Mouse (Mus musculus) midbrain, embryonic 10.5 days (tissue): Measurements from ENCODE around the gene Alg1. TPM values are rescaled to one million over a fixed set of nuclear protein-coding genes. Genes with fewer than 3 reads are reported as not detected.

Experiments
- DNase-seq: peaks from one replicate; pipeline ENCODE4 v3.0.0-alpha.2; 2017; ENCODE audit warnings: low spot score
- H3K27ac ChIP-seq: fragments of 300-500 bp; sonication (generic); replicated peaks from 2 replicates; pipeline ENCODE4 v1.5.1; 2016; ENCODE audit warnings: mild to moderate bottlenecking
- H3K27me3 ChIP-seq: fragments of 300-500 bp; sonication (generic); 2 replicates; pipeline ENCODE4 v1.6.1; 2016; ENCODE audit warnings: low read depth, mild to moderate bottlenecking; ENCODE audit not compliant: poor library complexity, severe bottlenecking
- H3K36me3 ChIP-seq: fragments of 300-500 bp; sonication (generic); 2 replicates; pipeline ENCODE4 v1.6.1; 2016; ENCODE audit warnings: mild to moderate bottlenecking, moderate library complexity
- H3K4me1 ChIP-seq: fragments of 300-500 bp; sonication (generic); 2 replicates; pipeline ENCODE4 v1.6.1; 2016
- H3K4me3 ChIP-seq: fragments of 300-500 bp; sonication (generic); 2 replicates; pipeline ENCODE4 v1.5.1; 2016; ENCODE audit warnings: mild to moderate bottlenecking, moderate library complexity
- H3K9me3 ChIP-seq: fragments of 300-500 bp; sonication (generic); replicated peaks from 2 replicates; pipeline ENCODE4 v1.6.1; 2016; ENCODE audit warnings: mild to moderate bottlenecking
- WGBS: fragments of 180-500 bp; shearing (Covaris S2); methylation state at CpG from one replicate; pipeline ENCODE4 v1.1.7; 2016; 5-methylcytosine and 5-hydroxymethylcytosine counted together
- polyA plus RNA-seq: library from polyadenylated mRNA; unstranded; fragments of >200 nt; fragmentation: Nextera tagmentation; extraction: Ambion mirVana; gene quantifications from 2 replicates; pipeline ENCODE4 v1.2.1, GENCODE M21; 2016

The Alg1 gene
- polyA plus RNA-seq, 1 experiment from 2014 or later, result 25.0 TPM

DNA sequence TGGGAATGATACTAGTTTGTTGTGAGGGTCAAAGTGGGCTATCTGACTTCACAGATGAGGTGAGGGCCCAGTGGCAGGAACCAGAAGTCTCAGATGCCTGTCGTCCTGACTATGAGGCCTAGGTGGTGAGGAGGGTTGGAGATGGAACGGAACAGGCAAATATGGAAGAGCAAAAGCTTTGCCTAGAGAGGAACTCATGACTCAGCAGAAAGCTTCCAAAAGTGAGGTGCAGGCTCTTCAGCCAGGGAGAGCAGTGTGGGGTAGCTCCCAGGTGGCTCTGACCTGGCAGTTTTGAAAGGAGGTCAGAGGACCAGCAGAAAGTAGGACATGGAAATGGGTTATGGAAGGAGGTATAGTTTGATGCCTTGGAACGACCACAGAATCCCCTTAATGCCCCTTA is 17.5 kb downstream of the Alg1 start:
- peaks cover 56% of the 10 kb centered on the region for H3K36me3 ChIP-seq

DNA sequence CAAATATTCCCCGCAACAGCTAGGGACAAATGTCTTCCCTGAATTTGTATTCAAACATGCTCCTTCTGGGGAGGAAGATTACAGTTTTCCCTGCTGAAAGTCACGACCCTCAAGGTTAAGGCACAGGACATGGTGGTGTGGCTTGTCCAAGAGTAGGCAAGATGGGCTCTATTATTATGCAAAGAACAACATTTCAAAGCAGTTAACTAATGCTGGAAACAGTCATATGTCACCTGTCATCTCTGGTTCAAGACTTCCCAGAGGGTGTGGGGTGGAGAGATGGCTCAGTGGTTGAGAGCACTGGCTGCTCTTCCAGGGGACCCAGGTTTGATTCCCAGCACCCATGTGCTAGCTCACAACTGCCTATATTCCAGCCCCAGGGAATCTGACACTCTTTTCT is 18.8 kb downstream of the Alg1 start:
- peaks cover 44% of the 10 kb centered on the region for H3K36me3 ChIP-seq
- 92% methylated on average over 2 of the region's 2 CpGs for WGBS
- DNase-seq, result no peak
- peaks cover 30% of the 10 kb centered on the region for H3K4me1 ChIP-seq
- H3K4me3 ChIP-seq, result no peak overlapping the region
- no peaks in the 10 kb centered on the region for H3K27me3 ChIP-seq
- H3K27ac ChIP-seq, result no peak overlapping the region
- H3K9me3 ChIP-seq, result no peaks in the 10 kb centered on the region

More for the DNA sequence above, 17.5 kb downstream of the Alg1 start:
- peaks cover 24% of the 10 kb centered on the region for H3K4me1 ChIP-seq
- no peaks in the 10 kb centered on the region for H3K9me3 ChIP-seq
- no peaks in the 10 kb centered on the region for H3K27me3 ChIP-seq
- WGBS, result 82% methylated on average over 3 of the region's 3 CpGs
- no peak overlapping the region for H3K4me3 ChIP-seq
- no peak for DNase-seq
- no peak overlapping the region for H3K27ac ChIP-seq

DNA sequence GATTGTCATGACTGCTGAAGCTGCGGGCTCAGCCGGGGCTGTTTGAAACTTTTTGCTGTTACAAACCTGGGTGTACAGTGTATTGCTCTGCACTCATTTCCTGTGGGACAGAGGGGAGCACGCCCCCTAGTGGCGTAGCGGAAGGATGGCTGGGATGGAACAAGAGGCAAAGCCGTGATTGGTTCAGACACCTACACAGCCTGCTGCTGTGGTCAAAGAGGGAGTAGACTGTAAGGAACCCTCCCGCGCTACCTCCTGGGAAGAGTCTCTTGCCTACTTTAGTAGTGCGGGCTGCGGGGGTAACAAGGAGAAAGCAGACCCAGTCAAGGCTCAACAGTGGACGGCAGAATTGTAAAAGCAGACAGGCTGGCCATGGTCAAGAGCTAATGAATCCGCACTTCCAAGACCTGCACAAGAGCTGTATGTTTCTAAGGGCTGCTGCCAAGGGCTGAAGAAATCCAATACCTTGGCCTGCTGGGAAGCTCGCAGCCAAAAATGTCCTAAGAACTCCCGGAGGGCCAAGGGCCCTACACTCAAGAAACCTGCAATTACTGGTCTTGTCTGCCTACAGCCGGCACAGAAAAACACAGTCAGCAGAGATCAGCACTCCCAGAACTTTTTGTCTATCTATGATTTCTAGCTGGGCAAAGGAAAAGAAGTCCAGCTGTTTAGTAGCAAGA is 21.1 kb downstream of the Alg1 start:
- 6% methylated on average over 15 of the region's 15 CpGs for WGBS
- H3K9me3 ChIP-seq, result no peaks in the 10 kb centered on the region
- peaks cover 30% of the 10 kb centered on the region for H3K4me1 ChIP-seq
- H3K36me3 ChIP-seq, result peaks cover 22% of the 10 kb centered on the region
- peak overlapping the region; percentile 91 for H3K27ac ChIP-seq
- peak overlapping the region; percentile 75 for H3K4me3 ChIP-seq
- peak; percentile 84 for DNase-seq
- no peaks in the 10 kb centered on the region for H3K27me3 ChIP-seq

DNA sequence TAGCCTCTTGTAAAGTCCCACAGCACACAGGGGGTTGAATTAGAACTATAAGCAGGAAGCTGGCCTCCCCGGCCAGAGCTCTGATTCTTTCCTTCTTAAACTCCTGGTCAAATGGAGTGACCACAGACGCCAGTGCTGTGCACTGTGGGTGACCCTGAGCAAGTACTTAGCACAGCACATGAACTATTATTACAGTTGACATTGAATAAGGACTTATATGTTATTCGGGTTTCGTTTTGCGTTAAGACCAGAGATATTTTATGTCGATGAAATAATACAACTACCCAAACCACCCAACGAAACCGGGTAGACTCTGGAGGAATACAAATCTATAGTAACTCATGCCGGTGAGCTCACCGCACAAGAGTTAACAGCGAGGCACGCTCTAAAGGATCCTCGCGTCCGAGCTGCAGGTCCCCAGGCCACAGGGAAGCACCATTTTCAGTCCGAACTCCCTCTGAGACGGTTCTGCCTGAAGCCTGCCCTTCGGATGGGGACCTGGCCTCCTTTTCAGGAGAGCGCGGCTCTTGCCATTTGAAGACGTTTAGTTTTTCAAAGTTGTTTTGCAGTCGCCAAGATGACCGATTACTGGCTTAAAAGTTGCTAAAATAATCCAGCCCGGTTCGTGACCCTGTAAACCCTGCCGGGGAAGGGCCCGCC is 21.8 kb downstream of the Alg1 start:
- no peaks in the 10 kb centered on the region for H3K9me3 ChIP-seq
- peak; percentile 30 for DNase-seq
- peak overlapping the region; percentile 75 for H3K4me3 ChIP-seq
- whole genome bisulfite sequencing, result 3% methylated on average over 27 of the region's 27 CpGs
- peaks cover 15% of the 10 kb centered on the region for H3K36me3 ChIP-seq
- H3K4me1 ChIP-seq, result peaks cover 30% of the 10 kb centered on the region
- no peaks in the 10 kb centered on the region for H3K27me3 ChIP-seq
- peak overlapping the region; percentile 91 for H3K27ac ChIP-seq

DNA sequence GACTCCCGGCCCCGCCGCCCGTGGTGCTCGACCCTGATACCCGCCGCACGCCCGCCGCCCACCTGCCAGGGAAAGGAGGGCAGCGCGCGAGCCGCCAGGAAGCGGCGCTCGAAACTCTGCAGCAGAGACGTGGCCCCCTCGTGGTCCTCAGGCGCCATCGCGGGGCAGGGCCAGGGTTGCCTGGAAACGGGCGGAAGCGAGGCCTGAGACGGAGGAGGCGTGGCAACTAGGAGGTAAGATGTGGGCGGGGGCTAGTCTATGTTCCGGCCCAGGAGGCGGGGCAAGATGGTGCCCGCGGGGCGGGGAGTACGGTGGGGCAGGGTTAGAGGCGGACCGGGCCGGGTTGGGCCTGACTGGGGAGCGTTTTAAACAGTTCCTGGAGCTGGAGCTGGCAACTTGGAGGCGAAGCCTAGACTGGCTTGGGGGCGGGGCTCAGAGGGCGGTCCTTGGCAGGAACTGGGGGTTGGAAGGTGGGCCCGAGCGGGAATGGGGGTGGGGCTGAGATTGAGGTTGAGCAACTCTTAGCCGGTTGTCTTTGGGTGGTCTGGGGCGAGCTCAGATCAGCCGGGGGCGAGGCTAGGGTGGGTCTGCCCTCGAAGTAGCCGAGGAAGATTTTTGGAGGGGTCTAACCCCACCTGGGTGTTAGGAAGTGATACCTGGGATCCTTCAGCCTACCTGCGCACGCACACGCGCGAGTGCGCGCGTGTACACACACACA is 22.5 kb downstream of the Alg1 start, which contains the start of gene Eef2kmt:
Gene Eef2kmt (minus strand): TSS at position 205 of the 718 bp plus-strand sequence.
- Histone ChIP-seq H3K9me3 (no peaks in the 10 kb centered on the region), H3K27ac (peak within 1 kb of the TSS; percentile 91), H3K4me1 (peaks cover 30% of the 10 kb centered on the region), H3K27me3 (no peaks in the 10 kb centered on the region), H3K4me3 (peak within 1 kb of the TSS; percentile 75), H3K36me3 (peaks cover 12% of the 10 kb centered on the region; the same call in 1 of the 2 replicates)
- peak; percentile 99 for DNase-seq
- 2% methylated on average over 57 of the region's 57 CpGs for WGBS

DNA sequence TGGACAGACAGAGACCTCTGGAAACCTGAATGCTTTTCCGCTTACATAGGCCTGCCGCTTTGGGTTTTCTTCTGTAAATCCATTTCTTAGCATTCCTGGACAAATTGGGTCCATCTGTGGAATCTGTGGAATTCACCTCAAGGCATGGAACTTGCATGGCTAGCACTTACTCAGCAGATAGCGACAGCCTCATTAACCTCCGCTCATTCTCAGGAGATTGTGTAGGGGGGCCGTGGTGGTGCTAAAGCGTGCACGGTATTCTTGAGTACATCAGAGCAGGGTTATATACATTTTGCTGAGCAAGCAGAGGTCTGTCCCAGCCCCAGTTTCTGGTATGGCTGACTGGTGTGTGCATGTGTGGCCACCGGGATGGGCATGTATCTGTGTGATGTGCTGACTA is 29.7 kb downstream of the Alg1 start:
- no peaks in the 10 kb centered on the region for H3K27me3 ChIP-seq
- H3K4me3 ChIP-seq, result no peak overlapping the region
- H3K36me3 ChIP-seq, result no peaks in the 10 kb centered on the region
- DNase-seq, result no peak
- H3K9me3 ChIP-seq, result peaks cover 12% of the 10 kb centered on the region; the same call in 1 of the 2 replicates
- 75% methylated on average over 8 of the region's 8 CpGs for WGBS
- H3K27ac ChIP-seq, result no peak overlapping the region
- no peaks in the 10 kb centered on the region for H3K4me1 ChIP-seq

DNA sequence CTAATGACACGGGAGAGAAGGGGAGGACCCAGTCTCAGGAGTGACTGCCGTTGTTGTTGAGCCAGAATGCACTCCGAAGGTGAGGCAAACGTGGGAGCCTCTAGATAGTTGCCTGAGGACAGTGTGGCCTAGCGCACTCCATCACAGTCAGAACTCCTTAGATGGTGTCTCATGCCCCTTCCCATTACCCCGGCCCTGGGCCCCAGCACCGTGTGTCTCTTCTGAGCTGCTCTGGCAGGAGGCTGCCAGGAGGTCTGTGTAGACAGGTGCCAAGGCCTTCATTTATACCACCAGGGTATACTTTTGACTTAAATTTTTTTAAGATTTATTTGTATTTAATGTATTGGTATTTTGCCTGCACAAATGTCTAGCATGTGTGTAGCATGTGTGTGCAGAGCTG is 30.5 kb downstream of the Alg1 start:
- no peak overlapping the region for H3K4me3 ChIP-seq
- WGBS, result 87% methylated on average over 7 of the region's 7 CpGs
- H3K4me1 ChIP-seq, result no peaks in the 10 kb centered on the region
- no peaks in the 10 kb centered on the region for H3K27me3 ChIP-seq
- H3K36me3 ChIP-seq, result no peaks in the 10 kb centered on the region
- no peak for DNase-seq
- H3K9me3 ChIP-seq, result peaks cover 12% of the 10 kb centered on the region; the same call in 1 of the 2 replicates
- H3K27ac ChIP-seq, result no peak overlapping the region

DNA sequence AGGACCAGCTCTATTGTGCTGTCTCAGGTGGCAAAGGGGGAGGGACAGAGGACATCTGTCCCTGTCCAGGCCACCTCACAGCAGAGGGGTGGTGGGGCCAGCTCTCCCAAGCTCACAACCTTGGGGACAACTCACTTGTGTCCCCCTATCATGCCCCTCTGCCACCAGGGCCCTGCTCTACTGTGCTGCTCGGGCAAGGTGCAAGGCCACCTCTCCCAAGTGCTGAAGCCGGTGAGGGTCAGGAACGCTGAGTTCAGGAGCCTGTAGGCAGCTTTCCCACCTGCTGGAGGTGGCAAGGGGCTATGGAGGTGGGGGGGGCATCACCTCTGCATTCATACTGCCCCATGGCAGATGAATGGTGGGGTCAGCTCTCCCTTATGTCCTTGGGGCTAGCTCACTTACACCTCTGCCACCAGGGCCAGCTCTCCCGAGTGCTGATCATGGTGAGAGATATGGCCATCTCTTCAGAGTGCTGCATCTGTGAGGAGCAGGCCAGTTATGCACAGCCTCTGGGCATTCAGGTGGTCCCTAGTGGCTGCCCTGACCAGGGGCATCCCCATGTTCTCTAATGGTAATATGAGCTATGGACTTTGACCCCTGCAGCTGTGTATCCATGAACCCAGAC is 38.1 kb downstream of the Alg1 start:
- Histone ChIP-seq H3K4me3 (no peak overlapping the region), H3K27ac (no peak overlapping the region), H3K27me3 (no peaks in the 10 kb centered on the region), H3K36me3 (no peaks in the 10 kb centered on the region), H3K4me1 (no peaks in the 10 kb centered on the region), H3K9me3 (peaks cover 1% of the 10 kb centered on the region; the same call in 1 of the 2 replicates)
- no peak for DNase-seq
- WGBS, result 80% methylated on average over 4 of the region's 4 CpGs

DNA sequence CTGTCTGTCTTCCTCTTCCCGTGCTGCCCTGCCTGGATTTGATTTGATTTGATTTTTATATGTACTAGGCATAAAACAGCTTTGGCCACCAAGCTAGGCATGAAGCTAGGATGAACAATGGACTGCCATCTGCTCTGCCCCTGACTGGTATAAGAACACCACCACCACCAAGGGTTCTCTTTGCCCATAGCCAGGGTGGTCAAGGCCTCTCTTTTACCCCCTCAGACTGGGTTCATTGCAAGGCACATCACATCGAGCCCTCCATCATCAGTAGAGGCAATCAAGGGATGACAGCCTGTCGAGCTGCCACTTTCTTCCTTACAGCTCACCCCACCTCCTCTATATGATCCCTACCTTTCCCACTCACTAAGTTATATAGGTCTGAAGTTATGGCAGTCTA is 39.0 kb downstream of the Alg1 start:
- H3K9me3 ChIP-seq, result no peaks in the 10 kb centered on the region
- no peak overlapping the region for H3K4me3 ChIP-seq
- no peaks in the 10 kb centered on the region for H3K27me3 ChIP-seq
- DNase-seq, result no peak
- no peaks in the 10 kb centered on the region for H3K4me1 ChIP-seq
- 82% methylated on average over 3 of the region's 3 CpGs for WGBS
- no peak overlapping the region for H3K27ac ChIP-seq
- H3K36me3 ChIP-seq, result no peaks in the 10 kb centered on the region

DNA sequence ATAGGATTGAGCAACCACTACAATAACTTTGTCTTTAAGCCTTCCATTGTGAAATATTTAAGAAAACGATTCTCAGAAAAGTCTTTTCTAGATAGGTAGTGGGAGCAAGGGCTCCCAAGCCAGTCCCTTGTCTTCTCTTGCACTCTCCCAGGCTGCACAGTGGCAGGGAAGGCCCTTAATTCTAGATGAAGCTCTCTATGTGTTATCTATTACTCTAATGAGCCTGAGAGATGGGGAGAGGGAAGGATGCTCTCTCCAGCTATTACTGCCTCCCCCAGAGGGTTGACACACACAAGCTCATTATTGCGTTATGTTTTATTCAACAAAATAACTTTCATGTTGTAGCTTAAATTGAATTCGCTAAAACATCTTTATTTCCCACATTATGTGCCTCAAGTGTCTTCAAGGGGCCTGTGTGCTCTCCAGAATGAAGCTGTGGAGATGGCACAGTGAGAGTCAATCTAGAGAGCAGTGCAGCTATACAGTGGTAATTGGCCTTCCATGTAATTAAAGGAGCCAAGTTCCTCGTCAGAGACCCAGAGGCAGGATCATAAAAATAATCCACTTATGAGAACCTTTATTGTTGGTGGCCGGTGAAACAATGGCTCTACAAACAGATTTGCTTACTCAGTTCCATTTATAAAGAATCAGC is 46.3 kb downstream of the Alg1 start:
- H3K4me3 ChIP-seq, result no peak overlapping the region
- H3K36me3 ChIP-seq, result no peaks in the 10 kb centered on the region
- WGBS, result 88% methylated on average over 5 of the region's 5 CpGs
- no peak overlapping the region for H3K27ac ChIP-seq
- H3K27me3 ChIP-seq, result no peaks in the 10 kb centered on the region
- no peaks in the 10 kb centered on the region for H3K9me3 ChIP-seq
- peaks cover 15% of the 10 kb centered on the region for H3K4me1 ChIP-seq
- no peak for DNase-seq

DNA sequence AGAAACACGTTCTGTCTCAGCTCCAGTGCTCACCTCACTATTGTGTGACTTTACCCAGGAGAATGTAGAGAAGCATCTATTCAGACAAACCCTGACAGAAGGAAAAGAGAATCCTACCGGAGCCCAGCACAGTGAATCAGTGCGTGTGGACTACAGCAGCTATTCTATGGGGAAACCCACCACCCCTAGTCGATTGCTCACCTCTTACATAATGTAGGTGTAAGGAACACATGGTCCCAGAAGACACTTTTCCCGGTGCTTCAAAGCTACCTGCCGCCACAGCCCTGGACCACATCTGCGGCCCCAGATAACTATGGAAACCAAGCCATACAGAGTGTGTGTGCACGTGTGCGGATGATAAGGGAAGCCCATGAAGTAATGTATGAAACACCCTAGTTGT is 49.3 kb downstream of the Alg1 start:
- H3K27ac ChIP-seq, result no peak overlapping the region
- no peak for DNase-seq
- no peaks in the 10 kb centered on the region for H3K9me3 ChIP-seq
- no peak overlapping the region for H3K4me3 ChIP-seq
- WGBS, result 89% methylated on average over 9 of the region's 9 CpGs
- H3K27me3 ChIP-seq, result no peaks in the 10 kb centered on the region
- H3K4me1 ChIP-seq, result peaks cover 18% of the 10 kb centered on the region
- H3K36me3 ChIP-seq, result no peaks in the 10 kb centered on the region

DNA sequence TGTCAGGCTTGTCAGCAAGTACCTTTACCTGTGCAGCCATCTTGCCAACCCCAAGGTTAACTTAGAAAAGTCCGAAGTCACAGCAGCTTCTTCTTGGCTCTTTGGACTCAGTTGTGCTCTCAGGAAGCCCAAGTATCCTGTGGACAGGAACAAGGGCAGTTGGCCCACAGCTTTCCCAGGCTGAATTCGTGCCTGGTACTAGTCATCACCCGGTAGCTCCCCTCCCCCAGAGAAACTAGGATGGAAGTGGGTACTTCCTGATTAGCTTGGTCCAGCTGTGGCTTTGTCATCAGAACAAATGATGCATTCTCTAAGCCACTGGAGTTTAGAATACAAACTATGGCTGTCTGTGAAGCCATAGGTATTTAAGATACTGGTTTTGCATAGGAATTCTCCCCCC is 52.0 kb downstream of the Alg1 start:
- H3K4me3 ChIP-seq, result no peak overlapping the region
- peaks cover 18% of the 10 kb centered on the region for H3K4me1 ChIP-seq
- H3K27ac ChIP-seq, result no peak overlapping the region
- no peaks in the 10 kb centered on the region for H3K36me3 ChIP-seq
- no peaks in the 10 kb centered on the region for H3K27me3 ChIP-seq
- no peak for DNase-seq
- WGBS, result 54% methylated on average over 3 of the region's 3 CpGs
- no peaks in the 10 kb centered on the region for H3K9me3 ChIP-seq
